Comparison of ENCODE assay signal across 16 mouse cellular contexts in genomic region chr15:13635346-13635940, GRCm38 (mm10).
DNase-seq lines count a peak whose midpoint lies in the region; ATAC-seq and TF ChIP-seq lines count a peak whose summit lies in the region.
"Had no signal": no experiment of that assay in that cellular context is flagged by ENCODE, and none has a peak within 500 bp of the region (broad histone marks: within the 10 kb centered on the region; RNA-seq: fewer than 3 reads in every experiment).

No protein-coding gene starts in this region.

- no peaks in the 10 kb centered on the region for H3K9me3 ChIP-seq in forebrain, embryonic 14.5 days (replicated peaks; ENCODE audit: control insufficient read depth, low read length)
- no peaks in the 10 kb centered on the region for H3K9me3 ChIP-seq in forebrain, embryonic 10.5 days
- H3K9me3 ChIP-seq in lung, embryonic 14.5 days (ENCODE audit: low read depth, low read length): no peaks in the 10 kb centered on the region
- no peaks in the 10 kb centered on the region for H3K9me3 ChIP-seq in heart, embryonic 16.5 days (replicated peaks; ENCODE audit: control insufficient read depth, low read length)
- H3K9me3 ChIP-seq: limb, embryonic 13.5 days; midbrain, embryonic 10.5 days had no signal

- no peaks in the 10 kb centered on the region for H3K36me3 ChIP-seq in forebrain, embryonic 14.5 days (ENCODE audit: control insufficient read depth, insufficient read depth, low read length)
- no peaks in the 10 kb centered on the region for H3K36me3 ChIP-seq in forebrain, embryonic 10.5 days (replicated peaks)
- H3K36me3 ChIP-seq in lung, embryonic 14.5 days (ENCODE audit: insufficient read depth): no peaks in the 10 kb centered on the region
- H3K36me3 ChIP-seq in heart, embryonic 16.5 days (ENCODE audit: control insufficient read depth, insufficient read depth): no peaks in the 10 kb centered on the region
- H3K36me3 ChIP-seq: limb, embryonic 13.5 days; midbrain, embryonic 10.5 days had no signal

- no peak for TF ChIP-seq POLR2A in lung, adult 2 months (IDR thresholded peaks at IDR 0.05; ENCODE audit: borderline replicate concordance, extremely low read depth, low read depth, low read length)
- TF ChIP-seq POLR2A in cerebellum, adult 2 months (IDR thresholded peaks at IDR 0.05; ENCODE audit: borderline replicate concordance, insufficient read depth, low read length): no peak

- DNase-seq in forebrain, embryonic 14.5 days (ENCODE audit: low spot score): peak; percentile 76
- DNase-seq in forebrain, embryonic 10.5 days (ENCODE audit: extremely low spot score, low spot score): no peak
- DNase-seq in lung, embryonic 14.5 days: peak; percentile 1
- no peak for DNase-seq in lung, adult 2 months
- peak; percentile 4 for DNase-seq in right cerebral cortex, postnatal 25 days
- no peak for DNase-seq in cerebellum, adult 2 months
- no peak for DNase-seq in lung, postnatal 4 days
- DNase-seq: adrenal gland, postnatal 36 days; cerebellum, adult 18-20 months; embryo, embryonic 11 days; kidney, postnatal 10 days; liver, postnatal 0 days had no signal

- H3K4me2 ChIP-seq in forebrain, embryonic 14.5 days (ENCODE audit: low read length): no peak overlapping the region
- H3K4me2 ChIP-seq in lung, embryonic 14.5 days: no peak overlapping the region
- no peak overlapping the region for H3K4me2 ChIP-seq in heart, embryonic 16.5 days (ENCODE audit: low read depth, low read length)
- H3K4me2 ChIP-seq: limb, embryonic 13.5 days had no signal

- 34% methylated on average over 2 of the region's 2 CpGs for whole genome bisulfite sequencing in forebrain, embryonic 14.5 days
- WGBS in forebrain, embryonic 10.5 days: 79% methylated on average over 2 of the region's 2 CpGs
- 54% methylated on average over 2 of the region's 2 CpGs for WGBS in lung, embryonic 14.5 days
- WGBS in lung, adult 2 months: 39% methylated on average over 2 of the region's 2 CpGs
- 38% methylated on average over 2 of the region's 2 CpGs for WGBS in heart, embryonic 16.5 days
- WGBS in cerebellum, adult 2 months: 12% methylated on average over 2 of the region's 2 CpGs

- H3K27me3 ChIP-seq in forebrain, embryonic 14.5 days (replicated peaks; ENCODE audit: control insufficient read depth, insufficient read depth, low read length): no peaks in the 10 kb centered on the region
- H3K27me3 ChIP-seq in forebrain, embryonic 10.5 days (ENCODE audit: poor library complexity, severe bottlenecking): no peaks in the 10 kb centered on the region
- H3K27me3 ChIP-seq in lung, embryonic 14.5 days (ENCODE audit: insufficient read depth, low read length): no peaks in the 10 kb centered on the region
- no peaks in the 10 kb centered on the region for H3K27me3 ChIP-seq in heart, embryonic 16.5 days (ENCODE audit: control insufficient read depth, insufficient read depth, low read length)
- no peaks in the 10 kb centered on the region for H3K27me3 ChIP-seq in cerebellum, adult 2 months (ENCODE audit: control insufficient read depth, insufficient read depth, low read length)
- H3K27me3 ChIP-seq: limb, embryonic 13.5 days had no signal

- H3K27ac ChIP-seq in forebrain, embryonic 14.5 days (ENCODE audit: low read depth, low read length): no peak overlapping the region
- H3K27ac ChIP-seq in forebrain, embryonic 10.5 days: no peak overlapping the region
- H3K27ac ChIP-seq in lung, embryonic 14.5 days (ENCODE audit: low read depth): no peak overlapping the region
- no peak overlapping the region for H3K27ac ChIP-seq in heart, embryonic 16.5 days (ENCODE audit: low read length)
- H3K27ac ChIP-seq in cerebellum, adult 2 months (ENCODE audit: insufficient read depth, low read length): no peak overlapping the region
- H3K27ac ChIP-seq: limb, embryonic 13.5 days; midbrain, embryonic 10.5 days had no signal

- H3K9ac ChIP-seq in forebrain, embryonic 14.5 days (ENCODE audit: low read length): no peak overlapping the region
- H3K9ac ChIP-seq in lung, embryonic 14.5 days: no peak overlapping the region
- H3K9ac ChIP-seq in heart, embryonic 16.5 days (ENCODE audit: low read length): no peak overlapping the region
- H3K9ac ChIP-seq: limb, embryonic 13.5 days; liver, postnatal 0 days had no signal

- ATAC-seq in forebrain, embryonic 14.5 days: peak; percentile 95
- no peak for ATAC-seq in lung, embryonic 14.5 days (ENCODE audit: insufficient read depth)
- peak; percentile 73 for ATAC-seq in heart, embryonic 16.5 days (replicated peaks; ENCODE audit: extremely low read depth, insufficient read depth, low FRiP score)
- ATAC-seq: inflammation-experienced regulatory T-cells, adult 6 months; liver, postnatal 0 days had no signal

- no peak for TF ChIP-seq CTCF in lung, embryonic 14.5 days (IDR thresholded peaks at IDR 0.05; ENCODE audit: low read depth)
- no peak for TF ChIP-seq CTCF in lung, adult 2 months (IDR thresholded peaks at IDR 0.05; ENCODE audit: insufficient read depth, low read length)
- no peak for TF ChIP-seq CTCF in cerebellum, adult 2 months (IDR thresholded peaks at IDR 0.05; ENCODE audit: borderline replicate concordance, insufficient read depth, low read depth, low read length)

- no peaks in the 10 kb centered on the region for H3K4me1 ChIP-seq in forebrain, embryonic 14.5 days (ENCODE audit: control insufficient read depth, insufficient read depth, low read length)
- H3K4me1 ChIP-seq in forebrain, embryonic 10.5 days: no peaks in the 10 kb centered on the region
- no peaks in the 10 kb centered on the region for H3K4me1 ChIP-seq in lung, embryonic 14.5 days (ENCODE audit: insufficient read depth)
- H3K4me1 ChIP-seq in lung, adult 2 months (ENCODE audit: control insufficient read depth, insufficient read depth, low read length): no peaks in the 10 kb centered on the region
- peaks cover 6% of the 10 kb centered on the region; the same call in 1 of the 2 replicates for H3K4me1 ChIP-seq in heart, embryonic 16.5 days (ENCODE audit: control insufficient read depth, insufficient read depth, low read length)
- no peaks in the 10 kb centered on the region for H3K4me1 ChIP-seq in cerebellum, adult 2 months (ENCODE audit: control insufficient read depth, insufficient read depth, low read length)
- H3K4me1 ChIP-seq: limb, embryonic 13.5 days; midbrain, embryonic 10.5 days had no signal

- no peak overlapping the region for H3K4me3 ChIP-seq in forebrain, embryonic 14.5 days (ENCODE audit: low read depth, low read length)
- H3K4me3 ChIP-seq in forebrain, embryonic 10.5 days: no peak overlapping the region
- no peak overlapping the region for H3K4me3 ChIP-seq in lung, embryonic 14.5 days (ENCODE audit: low read depth, low read length)
- H3K4me3 ChIP-seq in lung, adult 2 months (replicated peaks; ENCODE audit: extremely low read depth, low read depth, low read length): no peak overlapping the region
- H3K4me3 ChIP-seq in heart, embryonic 16.5 days (ENCODE audit: low read length): no peak overlapping the region
- no peak overlapping the region for H3K4me3 ChIP-seq in cerebellum, adult 2 months (replicated peaks; ENCODE audit: insufficient read depth, low read depth, low read length)
- H3K4me3 ChIP-seq: limb, embryonic 13.5 days; midbrain, embryonic 10.5 days had no signal

Comparison
In these comparisons a context has a peak if more than half of its experiments do, and no peak if none do; other contexts are left out.
1. DNase-seq: peak in forebrain, embryonic 14.5 days (single experiment), lung, embryonic 14.5 days (single experiment) and right cerebral cortex, postnatal 25 days (single experiment); none in forebrain, embryonic 10.5 days (single experiment), lung, adult 2 months (single experiment), cerebellum, adult 2 months (0 of 2) and lung, postnatal 4 days (0 of 2).